Mouse (Mus musculus) spleen, postnatal 10 days (tissue): ENCODE data around the gene Nsf.

Experiments
- DNase-seq, 2 experiments: peaks; one replicate each; pipeline ENCODE4 v3.0.0; 2021 to 2022; ENCODE audit warnings: low spot score in 2 of 2

Nsf gene

DNA sequence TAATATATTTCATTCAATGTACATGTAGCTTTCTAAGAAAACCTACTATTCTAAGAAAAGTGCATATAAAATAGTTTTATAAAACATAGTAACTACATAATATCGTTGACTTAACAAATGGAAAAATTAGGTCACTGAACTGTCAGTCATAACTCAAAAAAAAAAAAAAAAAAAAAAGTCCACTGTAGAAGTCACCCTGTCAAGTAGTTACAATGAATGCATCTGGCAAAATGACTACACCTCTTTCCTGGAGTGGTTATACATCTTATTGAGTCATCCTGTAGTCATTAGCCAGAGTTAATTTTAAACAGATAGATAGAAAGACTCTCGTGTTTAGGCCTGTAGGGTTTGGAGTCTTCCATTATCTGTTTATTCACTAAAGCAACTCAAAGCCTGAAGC, 114.9 kb downstream of the Nsf start:
- no peak for DNase-seq

DNA sequence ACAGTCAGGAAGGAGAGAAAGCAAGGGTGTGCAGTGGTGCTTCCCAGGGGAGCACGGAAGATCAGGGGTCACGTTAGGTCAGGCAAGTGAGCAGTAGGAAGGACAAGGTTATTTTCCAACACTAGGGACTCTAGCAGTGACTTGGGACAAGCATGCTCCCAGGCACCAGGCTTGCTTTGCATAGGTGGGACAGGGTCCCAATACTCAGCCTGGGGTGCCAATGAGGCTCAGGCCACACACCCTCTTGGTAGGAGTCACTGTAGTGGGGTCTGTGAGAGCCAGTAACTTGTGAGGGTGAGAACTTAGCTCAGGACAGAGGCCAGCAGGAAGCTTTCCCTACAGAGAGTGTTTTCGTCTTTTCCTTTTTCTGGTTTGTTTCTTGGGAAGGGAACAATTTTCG, 121.5 kb downstream of the Nsf start:
- no peak for DNase-seq

DNA sequence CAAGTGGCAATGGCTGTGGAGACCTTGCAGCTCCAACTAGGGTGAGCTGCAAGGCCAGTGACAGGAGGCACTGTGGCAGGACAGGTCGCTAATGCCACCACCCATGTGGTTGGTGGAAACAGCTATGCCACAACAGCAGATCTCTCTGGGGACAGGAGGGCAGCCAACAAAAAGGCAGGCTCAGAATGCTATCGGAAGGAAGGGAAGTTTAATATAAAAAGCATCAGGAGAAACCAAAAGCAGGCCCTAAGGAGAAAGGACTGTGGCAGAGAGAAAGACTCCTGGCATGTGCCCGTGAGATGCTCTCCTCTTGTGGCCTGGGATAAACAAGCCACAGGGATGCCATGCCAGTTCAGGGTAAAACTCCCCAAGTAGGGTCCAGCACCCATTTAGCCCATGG, 122.1 kb downstream of the Nsf start:
- no peak for DNase-seq

DNA sequence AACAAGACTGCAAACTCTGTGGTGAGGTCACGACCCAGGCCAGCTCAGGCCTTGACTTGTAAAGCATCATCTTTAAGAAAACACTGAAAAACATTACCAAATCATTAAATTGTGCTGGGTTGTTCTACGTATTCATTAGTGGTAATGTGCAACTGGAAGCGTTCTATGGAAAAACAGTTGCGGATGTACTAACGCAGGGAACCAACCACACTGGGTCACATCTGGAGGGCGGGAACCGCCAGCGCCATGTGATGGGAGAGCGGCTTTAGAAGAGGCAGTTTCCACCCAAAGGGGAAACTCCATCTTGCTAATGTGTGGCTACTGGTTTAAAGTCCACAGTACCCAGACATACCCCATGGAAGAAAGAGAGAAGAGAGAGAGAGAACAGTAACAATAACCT, 123.4 kb downstream of the Nsf start:
- no peak for DNase-seq

DNA sequence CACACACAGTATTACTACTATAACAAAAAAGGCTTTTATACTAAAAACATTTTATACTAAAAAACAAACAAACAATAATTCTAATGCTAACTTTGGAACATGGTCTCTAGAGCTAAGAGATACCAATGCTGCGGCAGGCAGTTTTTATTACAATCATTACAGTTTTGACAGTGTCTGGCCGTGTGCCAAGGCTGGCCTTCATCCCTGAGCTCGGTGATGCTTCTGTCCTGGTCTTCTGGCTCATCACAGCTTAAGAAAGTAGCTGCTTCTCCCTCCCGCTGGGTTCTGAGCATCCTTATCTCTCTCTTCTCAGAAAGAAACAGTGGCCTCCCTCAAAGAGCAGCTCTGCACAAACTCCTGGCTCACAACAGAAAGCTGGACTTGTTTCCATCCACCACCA, 123.9 kb downstream of the Nsf start:
- no peak for DNase-seq

DNA sequence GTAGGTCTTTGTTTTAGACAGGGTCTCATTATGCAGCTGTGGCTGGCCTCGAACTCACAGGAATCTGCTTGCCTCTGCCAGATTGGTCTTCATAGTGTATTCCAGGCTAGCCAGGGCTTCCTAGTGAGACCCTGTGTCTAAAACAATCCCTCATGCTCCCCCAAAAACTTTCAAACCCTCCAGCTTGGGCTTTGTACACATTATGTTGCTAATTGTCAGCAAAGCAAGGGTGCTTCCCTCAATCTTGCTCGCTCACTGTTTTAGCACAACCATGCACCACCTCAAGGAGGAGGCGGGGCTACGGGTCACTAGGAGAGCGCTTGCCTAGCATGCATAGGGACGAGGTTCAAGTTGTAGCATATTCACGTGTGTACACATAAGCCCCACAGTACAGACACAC, 125.0 kb downstream of the Nsf start:
- no peak for DNase-seq

DNA sequence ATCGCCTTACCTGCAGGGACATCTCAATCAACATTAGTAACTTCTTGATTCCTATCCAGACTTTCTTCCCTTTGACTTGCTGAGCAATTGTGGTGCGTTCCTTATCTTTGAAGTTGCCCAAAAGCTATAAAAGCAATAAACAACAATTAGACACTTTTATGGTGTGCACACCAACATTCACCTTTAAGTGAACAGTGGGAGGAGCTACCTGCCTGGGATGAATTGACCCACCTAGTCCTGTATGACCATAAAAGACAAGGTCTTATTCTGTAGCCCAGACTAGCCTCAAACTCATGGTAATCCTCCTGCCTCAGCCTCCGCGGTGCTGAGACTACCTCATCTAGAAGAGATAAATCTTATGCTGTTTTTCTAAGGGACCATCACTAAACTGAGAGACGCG, 126.7 kb downstream of the Nsf start:
- DNase-seq = no peak

DNA sequence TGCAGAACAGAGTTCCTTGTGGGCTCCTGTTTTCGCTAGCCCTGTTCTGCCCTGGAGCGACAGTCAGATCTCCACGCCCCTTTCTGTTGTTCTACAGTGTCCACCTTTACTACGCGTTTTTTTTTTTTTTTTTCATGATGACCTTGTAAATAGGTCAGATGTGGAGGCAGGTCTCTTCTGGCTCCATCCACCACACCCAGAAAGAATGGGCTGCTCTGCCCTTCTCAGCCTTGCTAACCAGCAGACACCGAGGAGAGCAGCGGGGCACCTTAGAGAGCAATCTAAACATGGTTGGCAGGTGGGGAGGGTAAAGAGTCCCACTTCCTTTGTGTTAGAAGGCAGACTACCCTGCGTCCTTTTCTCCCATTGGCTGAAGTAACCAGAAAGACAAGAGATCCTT, 137.1 kb downstream of the Nsf start:
- DNase-seq = no peak

DNA sequence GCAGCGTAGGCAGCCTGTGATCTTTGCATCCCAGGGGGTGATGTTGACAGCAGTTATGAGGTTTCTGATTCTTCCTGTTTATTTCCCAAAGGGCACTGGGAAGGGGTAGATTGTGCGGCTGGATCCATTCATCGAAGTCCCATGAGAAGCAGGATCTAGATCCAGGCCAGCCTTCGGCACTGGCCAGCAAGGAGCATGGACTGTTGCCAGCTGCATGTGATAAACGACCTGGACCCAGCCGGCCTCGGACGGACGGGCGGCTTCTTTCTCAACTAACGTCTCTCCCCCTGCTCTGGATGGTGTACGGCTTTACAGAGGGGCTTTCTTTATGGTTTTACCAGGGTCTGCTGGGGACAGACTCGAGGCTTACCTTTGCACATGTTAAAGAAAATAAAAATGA, 137.9 kb downstream of the Nsf start:
- DNase-seq = no peak

DNA sequence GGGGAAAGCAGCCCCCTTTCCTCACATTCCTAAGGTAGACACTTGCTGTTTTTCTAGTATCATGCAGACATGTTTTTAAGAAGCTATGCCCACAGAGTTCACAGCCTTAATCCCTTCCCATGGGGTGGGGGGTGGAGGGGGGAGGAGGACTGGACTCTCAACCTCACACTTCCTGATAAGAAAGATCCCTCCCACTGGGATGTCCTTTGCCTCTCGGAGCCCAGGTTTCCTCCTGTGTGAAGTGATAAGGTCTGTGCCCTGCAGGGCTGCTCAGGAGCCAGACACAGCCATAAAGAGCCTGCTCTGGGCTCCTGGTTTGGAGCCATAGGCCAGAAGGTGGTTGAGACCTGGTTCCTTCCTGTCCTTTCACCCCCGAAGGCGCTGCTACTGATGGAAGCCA, 139.0 kb downstream of the Nsf start:
- DNase-seq = no peak

DNA sequence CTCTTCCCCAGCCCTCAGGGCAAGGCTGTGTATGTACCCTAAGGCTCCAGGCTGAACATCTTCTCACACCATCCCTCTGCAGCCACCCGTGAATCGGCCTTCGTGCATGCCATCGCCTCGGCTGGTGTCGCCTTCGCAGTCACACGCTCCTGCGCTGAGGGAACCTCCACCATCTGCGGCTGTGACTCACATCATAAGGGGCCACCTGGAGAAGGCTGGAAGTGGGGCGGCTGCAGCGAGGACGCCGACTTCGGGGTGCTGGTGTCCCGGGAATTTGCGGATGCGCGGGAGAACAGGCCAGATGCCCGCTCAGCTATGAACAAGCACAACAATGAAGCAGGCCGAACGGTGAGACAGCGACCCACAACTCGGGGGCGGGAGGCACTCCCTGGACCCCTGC, 142.6 kb downstream of the Nsf start:
- no peak for DNase-seq

DNA sequence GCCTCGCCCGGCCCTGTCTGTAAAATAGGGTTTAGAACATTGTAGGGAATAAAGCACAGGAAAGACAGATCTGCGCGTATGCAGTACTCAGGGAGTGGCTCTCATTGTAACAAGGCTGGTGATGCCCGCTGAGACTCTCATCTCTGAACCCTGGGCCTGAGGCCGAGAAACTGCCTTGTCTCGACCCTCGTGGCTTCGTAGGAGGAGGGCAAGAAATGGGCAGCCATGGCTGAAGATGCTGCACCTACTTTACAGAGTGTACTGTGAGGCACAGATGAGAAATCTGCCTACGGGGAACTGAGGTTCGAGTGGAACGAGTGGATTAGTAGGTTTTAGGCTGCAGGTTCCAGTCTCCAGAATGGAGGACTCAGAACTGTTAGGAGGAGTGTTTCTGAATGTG, 143.2 kb downstream of the Nsf start:
- no peak for DNase-seq

DNA sequence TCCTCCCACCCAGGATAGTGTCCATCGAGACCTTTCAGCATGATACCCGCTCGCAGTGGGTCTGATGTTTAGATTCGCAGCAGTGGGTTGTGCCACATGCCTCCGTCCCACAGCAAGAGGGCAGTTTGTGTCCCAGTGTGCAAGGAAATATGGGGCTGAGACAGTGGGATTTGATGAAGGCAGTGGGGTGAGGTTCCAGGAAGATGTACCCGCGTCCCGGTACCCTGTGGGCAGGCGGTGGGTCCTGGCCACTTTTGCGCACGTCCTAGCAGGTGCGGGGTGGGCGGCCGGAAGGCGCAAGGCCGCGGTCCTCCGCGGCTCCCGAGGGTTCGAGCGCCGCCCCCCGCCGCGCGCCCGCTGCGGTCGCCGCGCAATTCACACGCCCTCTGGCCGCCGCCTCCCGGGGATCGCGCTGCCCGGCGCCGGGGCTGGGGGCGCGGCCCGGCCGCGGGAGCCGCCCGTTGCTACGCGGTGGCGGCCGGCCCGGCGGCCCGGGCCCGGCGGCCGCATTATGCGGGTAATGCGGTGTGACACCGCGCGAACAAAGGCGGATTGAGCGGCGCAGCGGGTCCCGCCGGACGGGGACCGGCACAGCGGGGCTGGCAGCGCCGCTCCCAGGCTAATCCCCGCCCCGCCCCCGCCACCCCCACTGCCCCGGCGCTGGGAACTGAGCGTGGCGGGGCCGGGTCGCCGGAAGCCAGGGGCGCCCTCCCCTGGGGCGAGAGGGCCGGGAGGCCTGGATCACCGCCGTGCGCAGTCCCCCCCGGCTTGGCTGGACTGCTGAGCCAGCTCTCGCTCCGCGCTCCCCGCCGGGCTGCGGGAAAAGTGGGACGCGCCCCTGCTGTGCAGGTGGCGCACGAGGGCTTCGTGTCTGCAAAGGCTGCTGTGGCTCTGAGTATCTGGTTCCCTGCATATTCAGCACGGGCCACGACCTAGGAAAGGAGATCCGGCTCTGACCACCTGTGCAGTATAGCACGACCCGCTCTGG, 144.0 kb downstream of the Nsf start:
- DNase-seq = no peak

DNA sequence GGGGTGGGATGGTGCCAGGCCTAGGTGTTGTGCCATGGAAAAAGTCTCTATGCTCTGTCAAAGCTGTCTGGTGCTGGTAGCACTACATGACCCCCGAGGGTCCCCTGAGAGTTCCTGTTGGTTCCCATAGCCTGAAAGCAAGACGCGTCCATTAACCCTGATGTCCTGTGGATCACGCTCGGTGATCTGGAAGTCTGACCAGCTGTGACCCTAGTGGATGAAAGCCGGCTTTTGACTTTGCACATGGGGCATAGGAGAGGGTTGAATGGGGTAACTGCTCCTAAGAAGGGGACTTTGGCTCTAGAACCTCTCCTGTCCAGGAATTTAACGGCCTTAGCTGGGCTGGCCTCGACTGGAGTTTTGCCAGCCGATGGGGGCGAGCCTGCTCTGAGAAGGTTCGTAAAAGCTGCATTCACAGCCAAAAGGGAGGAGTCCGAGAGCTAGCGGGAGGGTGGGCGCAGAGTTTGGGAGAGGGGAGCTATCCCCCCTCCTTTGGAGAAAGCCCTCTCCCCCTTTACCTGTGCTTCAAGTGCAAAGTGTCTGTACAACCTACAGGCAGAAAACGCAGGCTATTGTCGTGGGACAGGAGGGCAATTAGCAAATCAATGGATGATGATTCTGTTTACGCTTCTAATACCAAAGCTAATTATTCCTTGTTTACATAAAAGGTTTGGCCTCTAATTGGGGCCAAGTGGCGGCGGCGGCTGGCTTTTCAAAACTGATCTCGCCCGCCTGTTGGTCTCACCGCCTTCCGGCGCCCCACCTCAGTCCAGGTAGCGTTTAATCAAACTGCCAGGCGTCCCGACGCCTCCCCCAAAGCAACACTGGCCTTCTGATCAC, 144.9 kb downstream of the Nsf start:
- DNase-seq = no peak

DNA sequence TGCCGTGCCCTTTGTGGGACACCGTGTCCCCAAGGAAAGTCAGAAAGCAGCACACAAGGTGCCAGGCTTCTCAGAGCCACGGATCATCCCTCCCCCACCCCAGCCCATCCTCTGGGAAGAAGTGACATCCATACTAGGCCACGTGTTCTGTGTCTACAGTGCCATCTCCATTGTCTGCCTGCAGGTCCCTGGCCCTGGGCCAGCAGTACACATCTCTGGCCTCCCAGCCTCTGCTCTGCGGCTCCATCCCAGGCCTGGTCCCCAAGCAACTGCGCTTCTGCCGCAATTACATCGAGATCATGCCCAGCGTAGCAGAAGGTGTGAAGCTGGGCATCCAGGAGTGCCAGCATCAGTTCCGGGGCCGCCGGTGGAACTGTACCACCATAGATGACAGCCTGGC, 145.9 kb downstream of the Nsf start:
- no peak for DNase-seq

DNA sequence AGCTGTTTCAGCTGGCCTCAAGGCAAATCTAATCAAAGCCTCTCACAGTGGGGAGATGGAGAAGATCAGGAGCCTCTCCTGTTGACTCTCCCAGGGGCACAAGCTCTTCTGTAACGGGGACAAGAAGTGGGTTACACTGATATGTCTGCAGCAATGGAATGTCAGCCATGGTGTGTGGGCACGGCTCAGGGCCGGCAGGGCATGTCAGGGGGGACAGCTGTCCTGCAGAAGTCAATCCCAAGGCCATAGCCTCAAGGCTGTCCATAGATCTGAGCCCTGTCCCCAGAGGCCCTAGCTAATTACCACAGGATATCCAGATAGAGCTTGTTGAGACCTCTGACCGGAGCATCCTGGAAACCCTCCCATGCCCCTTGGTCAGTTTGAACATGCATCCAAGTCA, 149.1 kb downstream of the Nsf start:
- DNase-seq = no peak

DNA sequence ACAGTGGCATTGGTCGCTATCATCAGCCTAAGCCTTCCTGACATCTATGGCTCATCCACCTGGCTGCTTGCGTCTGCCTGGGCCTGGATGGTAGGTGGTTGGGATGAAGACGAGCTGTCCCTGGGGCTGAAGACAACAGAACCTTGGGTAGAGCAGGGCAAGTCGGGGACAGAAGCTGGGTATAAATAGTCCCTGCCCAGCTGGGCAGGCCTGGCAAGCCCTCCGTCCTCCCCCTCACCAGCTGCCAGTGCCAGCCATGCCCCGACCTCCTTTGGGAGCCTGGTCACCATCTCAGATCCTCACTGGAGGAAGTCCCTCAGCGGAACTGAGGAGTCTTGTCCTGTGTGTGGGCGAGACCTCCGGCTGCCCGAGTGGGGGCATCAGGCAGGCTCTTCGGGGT, 149.7 kb downstream of the Nsf start:
- no peak for DNase-seq

DNA sequence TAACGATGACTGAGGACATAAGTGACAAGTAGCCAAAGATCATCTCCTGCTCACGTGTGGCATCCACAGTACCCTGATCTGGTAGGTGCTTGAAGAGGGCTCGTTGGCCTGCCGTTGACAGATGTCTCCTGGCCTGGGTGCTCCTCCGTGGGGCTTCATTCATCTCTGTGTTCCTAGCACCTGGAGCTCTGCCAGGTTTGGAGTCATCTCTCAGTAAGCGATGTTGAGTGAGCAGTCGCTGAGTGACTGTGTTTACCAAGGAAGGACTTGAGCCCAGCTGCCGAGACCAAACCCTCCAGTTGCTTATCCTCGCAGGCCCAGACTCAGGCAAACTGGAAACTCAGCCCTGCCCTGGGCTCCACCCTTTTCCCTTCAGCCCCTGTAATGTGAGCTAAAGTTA, 152.7 kb downstream of the Nsf start:
- DNase-seq = no peak

DNA sequence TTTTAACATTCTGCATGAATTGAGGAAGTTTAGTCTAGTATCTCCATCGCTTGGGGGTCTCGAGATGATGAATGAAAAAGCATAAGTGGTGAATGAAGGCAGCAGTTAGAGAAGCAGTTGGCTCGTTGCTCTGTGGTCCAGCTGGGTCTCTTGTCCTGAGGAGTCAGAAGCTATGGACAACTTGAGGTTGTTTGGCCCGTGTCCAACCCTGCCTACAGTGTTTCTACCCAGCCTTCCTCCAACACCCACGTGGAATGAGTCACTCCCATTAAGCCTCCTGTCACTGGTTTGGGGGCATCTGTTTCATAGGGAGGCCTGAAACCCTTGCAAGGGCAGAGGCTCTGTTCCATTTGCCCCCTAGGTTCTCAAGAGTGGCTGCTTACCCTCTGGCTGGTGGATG, 163.9 kb downstream of the Nsf start:
- no peak for DNase-seq

DNA sequence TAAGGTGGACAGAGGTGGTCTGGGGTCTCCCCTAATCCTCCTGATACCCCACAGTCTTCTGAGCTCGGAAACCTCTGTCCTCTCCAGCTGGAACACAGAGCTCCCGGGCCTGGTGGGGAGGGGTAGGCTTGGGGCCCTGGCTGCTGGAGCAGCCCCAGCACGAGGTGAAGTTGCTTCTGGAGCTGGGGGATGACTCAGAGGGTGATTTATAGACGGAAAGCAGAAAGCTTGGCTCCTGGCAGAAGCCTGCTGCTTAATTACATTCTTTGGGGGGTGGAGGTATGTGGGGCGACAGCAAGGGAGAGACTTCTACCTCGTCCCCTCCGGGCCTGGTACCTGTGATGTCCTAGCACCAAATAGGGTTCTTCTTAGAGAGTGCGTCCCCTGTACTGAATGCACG, 173.7 kb downstream of the Nsf start:
- no peak for DNase-seq

DNA sequence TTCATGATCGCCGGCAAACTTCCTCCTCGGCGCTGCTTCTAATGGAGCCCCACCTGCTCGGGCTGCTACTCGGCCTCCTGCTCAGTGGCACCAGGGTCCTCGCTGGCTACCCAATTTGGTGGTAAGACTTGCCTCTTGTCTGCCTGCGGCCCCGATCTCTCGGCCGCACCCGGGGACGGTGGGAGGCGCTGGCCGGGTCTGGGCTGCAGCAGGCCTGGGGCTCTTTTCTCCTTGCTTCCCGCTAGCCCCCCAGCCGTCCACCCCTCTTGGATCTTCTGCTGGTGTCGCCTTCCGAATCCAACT, 179.7 kb downstream of the Nsf start:
- no peak for DNase-seq

DNA sequence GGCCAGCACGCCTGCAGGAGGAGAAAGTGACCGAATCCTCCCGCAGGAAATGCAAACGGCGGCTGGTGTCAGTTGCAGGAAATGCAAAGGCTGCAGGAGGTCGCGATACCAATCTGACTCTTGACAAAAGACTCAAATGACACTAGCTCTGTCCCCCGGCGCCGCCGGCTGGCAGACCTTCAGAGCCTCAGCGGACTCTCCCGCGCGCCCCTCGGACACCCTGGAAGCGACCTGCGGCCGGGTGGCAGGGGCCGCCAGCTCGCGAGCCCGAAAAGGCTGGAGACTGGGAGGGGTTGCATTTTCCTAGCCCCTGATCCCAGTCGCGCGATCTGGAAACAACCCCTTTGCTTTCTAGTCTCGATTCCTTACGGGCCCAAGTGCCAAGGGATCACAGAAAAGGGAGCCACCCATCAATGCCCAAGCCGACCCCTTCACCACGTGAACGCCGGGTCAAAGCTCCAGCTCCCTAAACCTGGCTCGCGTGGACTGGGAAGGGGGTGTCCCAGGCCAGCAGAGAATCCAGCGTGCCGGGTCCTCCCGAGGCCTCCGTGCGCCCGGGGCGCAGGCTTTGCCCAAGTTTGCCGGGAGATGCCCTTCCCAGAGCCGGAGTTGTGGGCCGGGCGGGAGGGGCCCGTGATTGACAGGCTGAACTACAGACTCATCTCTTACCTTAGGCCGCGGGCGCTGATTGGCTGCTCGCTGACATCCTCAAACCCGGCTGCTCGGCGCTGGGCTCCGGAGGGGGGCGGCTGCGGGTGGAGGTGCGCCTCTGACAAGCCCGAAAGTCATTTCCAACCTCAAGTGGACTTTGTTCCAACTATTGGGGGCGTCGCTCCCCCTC, 180.2 kb downstream of the Nsf start, which contains the start of gene Wnt3:
Gene Wnt3 (plus strand): TSS at position 764 of the 841 bp plus-strand sequence.
- DNase-seq = no peak
